Mouse (Mus musculus): ENCODE measurements around the gene Fgfbp3. TPM values are rescaled to one million over a fixed set of nuclear protein-coding genes. Genes with fewer than 3 reads are reported as not detected.
"Not testable (repeated sequence)": the region's sequence is repeated elsewhere in the genome, so short reads cannot be mapped to it uniquely, and the experiment has no call there.

Gene Fgfbp3
- polyA plus RNA-seq (2014; fragmentation: Nextera tagmentation; extraction: Ambion mirVana): 21.4 and 22.0 TPM in 2 replicates

DNA sequence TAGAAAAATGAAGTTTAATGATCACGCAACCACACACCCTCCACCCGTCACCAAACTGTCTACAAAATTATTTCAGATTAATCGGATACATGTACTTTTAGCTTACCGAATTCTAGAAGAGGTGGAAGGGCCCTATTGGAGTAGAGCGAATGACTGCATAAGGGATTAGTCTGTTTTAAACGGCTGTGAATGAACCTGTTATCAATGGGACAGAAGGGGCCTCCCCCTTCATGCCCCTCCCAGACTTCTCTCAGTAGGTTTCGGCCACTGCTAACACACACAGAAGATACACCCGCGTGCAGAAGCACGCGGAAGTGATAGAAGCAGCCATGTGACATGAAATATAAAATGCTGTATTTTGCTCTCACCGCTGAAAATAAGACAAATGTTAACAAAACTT is at the start of gene Fgfbp3:
Gene Fgfbp3, minus strand, starts transcription at position 150 of the 400 bp plus-strand sequence.
- H3K4me2 ChIP-seq (ENCODE audit: low read length): peak within 1 kb of the TSS; percentile 85
- no peaks in the 10 kb centered on the region for H3K27me3 ChIP-seq (replicated peaks; ENCODE audit: control insufficient read depth, insufficient read depth, low read length)
- peaks cover 10% of the 10 kb centered on the region; the same call in 1 of the 2 replicates for H3K4me1 ChIP-seq (ENCODE audit: control insufficient read depth, insufficient read depth, low read length)
- peak within 1 kb of the TSS; percentile 93 for H3K9ac ChIP-seq (ENCODE audit: low read length)
- DNase-seq (ENCODE audit: low spot score) (peak; percentile 51), ATAC-seq (peak; percentile 22; the same call in 1 of the 2 replicates)
- WGBS: 2% methylated on average over 12 of the region's 12 CpGs
- peak within 1 kb of the TSS; percentile 88 for H3K27ac ChIP-seq (ENCODE audit: low read depth, low read length)
- H3K9me3 ChIP-seq (replicated peaks; ENCODE audit: control insufficient read depth, low read length): no peaks in the 10 kb centered on the region
- no peaks in the 10 kb centered on the region for H3K36me3 ChIP-seq (ENCODE audit: control insufficient read depth, insufficient read depth, low read length)
- H3K4me3 ChIP-seq (ENCODE audit: low read depth, low read length): peak within 1 kb of the TSS; percentile 88

GRCm38 (mm10) chr19:36962544-36963260 is 43.3 kb upstream of the Fgfbp3 start:
- 88% methylated on average over 6 of the region's 6 CpGs for WGBS
- peaks cover 29% of the 10 kb centered on the region for H3K36me3 ChIP-seq (ENCODE audit: control insufficient read depth, insufficient read depth, low read length)
- not testable (repeated sequence) for H3K9ac ChIP-seq (ENCODE audit: low read length); ATAC-seq; DNase-seq (ENCODE audit: low spot score); H3K27me3 ChIP-seq (replicated peaks; ENCODE audit: control insufficient read depth, insufficient read depth, low read length); H3K4me1 ChIP-seq (ENCODE audit: control insufficient read depth, insufficient read depth, low read length); H3K4me2 ChIP-seq (ENCODE audit: low read length); H3K27ac ChIP-seq (ENCODE audit: low read depth, low read length); H3K9me3 ChIP-seq (replicated peaks; ENCODE audit: control insufficient read depth, low read length); H3K4me3 ChIP-seq (ENCODE audit: low read depth, low read length)

GRCm38 (mm10) chr19:36961320-36961719 is 41.9 kb upstream of the Fgfbp3 start:
- no peaks in the 10 kb centered on the region for H3K4me1 ChIP-seq (ENCODE audit: control insufficient read depth, insufficient read depth, low read length)
- WGBS: 90% methylated on average over 1 of the region's 1 CpGs
- no peak for DNase-seq (ENCODE audit: low spot score)
- H3K27me3 ChIP-seq (replicated peaks; ENCODE audit: control insufficient read depth, insufficient read depth, low read length): no peaks in the 10 kb centered on the region
- H3K36me3 ChIP-seq (ENCODE audit: control insufficient read depth, insufficient read depth, low read length): peaks cover 27% of the 10 kb centered on the region
- H3K27ac ChIP-seq (ENCODE audit: low read depth, low read length): no peak overlapping the region
- no peak overlapping the region for H3K4me3 ChIP-seq (ENCODE audit: low read depth, low read length)
- H3K9ac ChIP-seq (ENCODE audit: low read length): no peak overlapping the region
- H3K9me3 ChIP-seq (replicated peaks; ENCODE audit: control insufficient read depth, low read length): no peaks in the 10 kb centered on the region
- no peak for ATAC-seq
- H3K4me2 ChIP-seq (ENCODE audit: low read length): no peak overlapping the region

- no peak for DNase-seq (ENCODE audit: low spot score)
- H3K27me3 ChIP-seq (replicated peaks; ENCODE audit: control insufficient read depth, insufficient read depth, low read length): no peaks in the 10 kb centered on the region
- 87% methylated on average over 4 of the region's 4 CpGs for whole genome bisulfite sequencing
Measured at GRCm38 (mm10) chr19:36958331-36958730, 38.9 kb upstream of the Fgfbp3 start.

GRCm38 (mm10) chr19:36953637-36954206 is 34.3 kb upstream of the Fgfbp3 start:
- Histone ChIP-seq H3K27me3 (replicated peaks; ENCODE audit: control insufficient read depth, insufficient read depth, low read length) (no peaks in the 10 kb centered on the region), H3K4me2 (ENCODE audit: low read length) (no peak overlapping the region), H3K27ac (ENCODE audit: low read depth, low read length) (no peak overlapping the region), H3K9me3 (replicated peaks; ENCODE audit: control insufficient read depth, low read length) (no peaks in the 10 kb centered on the region), H3K4me3 (ENCODE audit: low read depth, low read length) (no peak overlapping the region), H3K36me3 (ENCODE audit: control insufficient read depth, insufficient read depth, low read length) (peaks cover 13% of the 10 kb centered on the region), H3K9ac (ENCODE audit: low read length) (no peak overlapping the region), H3K4me1 (ENCODE audit: control insufficient read depth, insufficient read depth, low read length) (no peaks in the 10 kb centered on the region)
- DNase-seq (ENCODE audit: low spot score): no peak
- 68% methylated on average over 4 of the region's 4 CpGs for WGBS
- ATAC-seq: no peak

More at GRCm38 (mm10) chr19:36958331-36958730, 38.9 kb upstream of the Fgfbp3 start:
- no peaks in the 10 kb centered on the region for H3K4me1 ChIP-seq (ENCODE audit: control insufficient read depth, insufficient read depth, low read length)
- peaks cover 19% of the 10 kb centered on the region for H3K36me3 ChIP-seq (ENCODE audit: control insufficient read depth, insufficient read depth, low read length)
- no peak overlapping the region for H3K4me2 ChIP-seq (ENCODE audit: low read length)
- no peaks in the 10 kb centered on the region for H3K9me3 ChIP-seq (replicated peaks; ENCODE audit: control insufficient read depth, low read length)
- ATAC-seq: no peak
- H3K9ac ChIP-seq (ENCODE audit: low read length): no peak overlapping the region
- H3K27ac ChIP-seq (ENCODE audit: low read depth, low read length): no peak overlapping the region
- no peak overlapping the region for H3K4me3 ChIP-seq (ENCODE audit: low read depth, low read length)

DNA sequence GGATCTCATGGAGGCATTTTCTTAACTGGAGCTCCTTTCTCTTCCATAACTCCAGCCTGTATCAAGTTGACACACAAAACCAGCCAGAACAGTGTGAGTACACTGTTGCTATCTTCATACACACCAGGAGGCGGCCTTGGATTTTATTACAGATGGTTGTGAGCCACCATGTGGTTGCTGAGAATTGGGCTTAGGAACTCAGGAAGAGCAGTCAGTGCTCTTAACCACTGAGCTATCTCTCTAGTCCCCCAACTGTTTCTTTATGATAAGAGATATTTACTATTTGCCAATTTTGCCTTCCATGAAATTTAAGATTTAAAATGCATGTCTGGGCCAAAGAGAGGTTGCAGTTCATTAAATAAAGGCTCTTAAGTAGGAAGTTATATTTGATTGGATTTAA is 20.6 kb upstream of the Fgfbp3 start:
- DNase-seq (ENCODE audit: low spot score): no peak
- Histone ChIP-seq H3K27me3 (replicated peaks; ENCODE audit: control insufficient read depth, insufficient read depth, low read length) (no peaks in the 10 kb centered on the region), H3K36me3 (ENCODE audit: control insufficient read depth, insufficient read depth, low read length) (no peaks in the 10 kb centered on the region), H3K27ac (ENCODE audit: low read depth, low read length) (no peak overlapping the region), H3K9ac (ENCODE audit: low read length) (no peak overlapping the region), H3K4me3 (ENCODE audit: low read depth, low read length) (no peak overlapping the region), H3K4me1 (ENCODE audit: control insufficient read depth, insufficient read depth, low read length) (no peaks in the 10 kb centered on the region), H3K9me3 (replicated peaks; ENCODE audit: control insufficient read depth, low read length) (no peaks in the 10 kb centered on the region), H3K4me2 (ENCODE audit: low read length) (no peak overlapping the region)
- ATAC-seq: no peak
- WGBS: 91% methylated on average over 1 of the region's 1 CpGs

GRCm38 (mm10) chr19:36938008-36938407 is 18.6 kb upstream of the Fgfbp3 start:
- no peak for DNase-seq (ENCODE audit: low spot score)
- ATAC-seq: no peak
- Histone ChIP-seq H3K9me3 (replicated peaks; ENCODE audit: control insufficient read depth, low read length) (no peaks in the 10 kb centered on the region), H3K36me3 (ENCODE audit: control insufficient read depth, insufficient read depth, low read length) (no peaks in the 10 kb centered on the region), H3K27me3 (replicated peaks; ENCODE audit: control insufficient read depth, insufficient read depth, low read length) (no peaks in the 10 kb centered on the region), H3K4me1 (ENCODE audit: control insufficient read depth, insufficient read depth, low read length) (no peaks in the 10 kb centered on the region), H3K4me3 (ENCODE audit: low read depth, low read length) (no peak overlapping the region), H3K27ac (ENCODE audit: low read depth, low read length) (no peak overlapping the region), H3K9ac (ENCODE audit: low read length) (no peak overlapping the region), H3K4me2 (ENCODE audit: low read length) (no peak overlapping the region)

DNA sequence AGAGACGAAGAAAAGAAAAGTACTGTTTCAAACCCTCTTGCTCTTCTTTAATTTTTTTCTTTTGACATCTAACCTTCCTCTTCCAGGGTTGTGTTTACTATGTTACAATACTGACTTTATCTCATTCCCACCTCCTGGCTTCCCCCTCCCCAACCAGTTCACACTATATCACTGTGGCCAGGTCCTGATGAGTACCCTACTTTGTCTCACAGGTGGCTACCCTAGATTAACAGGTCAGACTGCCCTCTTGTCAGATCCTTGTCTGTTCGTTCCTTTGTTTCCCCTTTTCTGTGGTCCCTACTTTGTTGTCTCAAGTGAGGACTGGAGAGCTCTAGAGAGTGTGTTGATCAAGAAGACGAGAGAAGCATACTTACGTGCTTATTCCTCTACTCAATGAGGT is 16.9 kb upstream of the Fgfbp3 start:
- ATAC-seq (no peak), DNase-seq (ENCODE audit: low spot score) (no peak)
- H3K4me2 ChIP-seq (ENCODE audit: low read length): no peak overlapping the region
- H3K27me3 ChIP-seq (replicated peaks; ENCODE audit: control insufficient read depth, insufficient read depth, low read length): no peaks in the 10 kb centered on the region
- H3K27ac ChIP-seq (ENCODE audit: low read depth, low read length): no peak overlapping the region
- WGBS: 88% methylated on average over 4 of the region's 4 CpGs
- H3K9me3 ChIP-seq (replicated peaks; ENCODE audit: control insufficient read depth, low read length): no peaks in the 10 kb centered on the region
- no peaks in the 10 kb centered on the region for H3K4me1 ChIP-seq (ENCODE audit: control insufficient read depth, insufficient read depth, low read length)
- no peak overlapping the region for H3K9ac ChIP-seq (ENCODE audit: low read length)
- H3K4me3 ChIP-seq (ENCODE audit: low read depth, low read length): no peak overlapping the region
- H3K36me3 ChIP-seq (ENCODE audit: control insufficient read depth, insufficient read depth, low read length): no peaks in the 10 kb centered on the region

DNA sequence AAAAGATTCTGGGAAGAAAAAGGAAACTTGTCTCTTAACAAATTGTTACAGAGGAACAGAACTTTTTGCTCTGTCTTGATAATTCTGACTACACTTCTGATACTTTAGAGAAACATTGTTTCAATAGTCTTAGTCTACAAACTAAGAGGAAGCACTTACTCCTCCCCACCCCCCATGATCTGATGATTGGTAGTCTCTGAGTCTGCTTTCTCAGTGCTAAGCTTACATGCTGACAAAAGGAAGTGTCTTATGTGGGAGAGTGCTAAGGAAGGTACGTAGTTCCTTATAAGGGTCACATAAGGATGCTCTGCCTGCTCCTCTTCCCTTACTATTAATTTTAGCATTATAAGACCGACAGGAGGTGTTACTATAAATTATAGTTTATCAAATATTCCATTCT is 13.2 kb upstream of the Fgfbp3 start:
- H3K4me1 ChIP-seq (ENCODE audit: control insufficient read depth, insufficient read depth, low read length): no peaks in the 10 kb centered on the region
- H3K9me3 ChIP-seq (replicated peaks; ENCODE audit: control insufficient read depth, low read length): no peaks in the 10 kb centered on the region
- H3K36me3 ChIP-seq (ENCODE audit: control insufficient read depth, insufficient read depth, low read length): no peaks in the 10 kb centered on the region
- H3K4me3 ChIP-seq (ENCODE audit: low read depth, low read length): no peak overlapping the region
- no peak for ATAC-seq
- H3K27ac ChIP-seq (ENCODE audit: low read depth, low read length): no peak overlapping the region
- WGBS: 93% methylated on average over 2 of the region's 2 CpGs
- no peak overlapping the region for H3K9ac ChIP-seq (ENCODE audit: low read length)
- DNase-seq (ENCODE audit: low spot score): no peak
- H3K27me3 ChIP-seq (replicated peaks; ENCODE audit: control insufficient read depth, insufficient read depth, low read length): no peaks in the 10 kb centered on the region
- no peak overlapping the region for H3K4me2 ChIP-seq (ENCODE audit: low read length)
